Mouse (Mus musculus) G1E (cell line): ENCODE measurements around the gene Tex14.

Experiments used
- CTCF ChIP-seq: IDR thresholded peaks from 2 replicates; pipeline ENCODE4 v1.5.1; 2012; ENCODE audit warnings: low read depth, low read length, inconsistent platforms, mixed read lengths
- GATA1 ChIP-seq: IDR thresholded peaks from 2 replicates; pipeline ENCODE4 v1.6.1; 2012; ENCODE audit warnings: borderline replicate concordance, low read length, inconsistent platforms, mixed read lengths
- POLR2AphosphoS5 ChIP-seq: IDR thresholded peaks from 2 replicates; pipeline ENCODE4 v1.6.1; 2012; ENCODE audit warnings: low read depth, low read length, inconsistent platforms; ENCODE audit not compliant: insufficient replicate concordance
- TAL1 ChIP-seq: conservative IDR thresholded peaks from 2 replicates; pipeline ENCODE4 v1.6.1; 2012; ENCODE audit warnings: low read depth, low read length, inconsistent platforms, mixed read lengths

GRCm38 (mm10) chr11:87583291-87584034 lies 178.6 kb downstream of the Tex14 start:
- TF ChIP-seq CTCF (no peak), TAL1 (no peak), POLR2AphosphoS5 (no peak), GATA1 (no peak)
